Mouse (Mus musculus): ENCODE results near the gene Hivep3. TPM values are rescaled to one million over a fixed set of nuclear protein-coding genes. Genes with fewer than 3 reads are reported as not detected.
A peak's percentile ranks its signal among the peaks of the same experiment; 100 is the strongest.

The Hivep3 gene
- total RNA-seq, 2 experiments from 2014 or later, result 7.4 to 9.7 TPM

- no peak for DNase-seq
These were observed 244.4 kb downstream of the Hivep3 start for GRCm38 (mm10) chr4:119977817-119978491.

- DNase-seq, result no peak
These were observed 245.8 kb downstream of the Hivep3 start for GRCm38 (mm10) chr4:119979238-119979829.

GRCm38 (mm10) chr4:119979918-119980317 lies 246.3 kb downstream of the Hivep3 start:
- no peak for DNase-seq

GRCm38 (mm10) chr4:119981047-119981720 lies 247.6 kb downstream of the Hivep3 start:
- no peak for DNase-seq

- DNase-seq, result no peak
These were observed 252.5 kb downstream of the Hivep3 start for GRCm38 (mm10) chr4:119986065-119986464.

- DNase-seq, result no peak
These were observed 253.2 kb downstream of the Hivep3 start for GRCm38 (mm10) chr4:119986580-119987291.

GRCm38 (mm10) chr4:119987376-119988087 lies 253.9 kb downstream of the Hivep3 start:
- no peak for DNase-seq

GRCm38 (mm10) chr4:119989031-119989693 lies 255.6 kb downstream of the Hivep3 start:
- no peak for DNase-seq

GRCm38 (mm10) chr4:119990346-119990745 lies 256.8 kb downstream of the Hivep3 start:
- no peak for DNase-seq

- no peak for DNase-seq
These were observed 257.3 kb downstream of the Hivep3 start for GRCm38 (mm10) chr4:119990841-119991240.

- DNase-seq, result no peak
These were observed 258.2 kb downstream of the Hivep3 start for GRCm38 (mm10) chr4:119991758-119992157.

GRCm38 (mm10) chr4:119996377-119996776 lies 262.8 kb downstream of the Hivep3 start:
- DNase-seq, result no peak

- no peak for DNase-seq
These were observed 263.8 kb downstream of the Hivep3 start for GRCm38 (mm10) chr4:119997351-119997750.

- DNase-seq, result no peak
These were observed 265.3 kb downstream of the Hivep3 start for GRCm38 (mm10) chr4:119998911-119999310.

- DNase-seq, result no peak
These were observed 267.3 kb downstream of the Hivep3 start for GRCm38 (mm10) chr4:120000881-120001280.

- no peak for DNase-seq
These were observed 269.4 kb downstream of the Hivep3 start for GRCm38 (mm10) chr4:120003006-120003405.

- DNase-seq, result no peak
These were observed 272.5 kb downstream of the Hivep3 start for GRCm38 (mm10) chr4:120006046-120006445.

- no peak for DNase-seq
These were observed 274.3 kb downstream of the Hivep3 start for GRCm38 (mm10) chr4:120007889-120008288.

- no peak for DNase-seq
These were observed 275.6 kb downstream of the Hivep3 start for GRCm38 (mm10) chr4:120009151-120009550.

GRCm38 (mm10) chr4:120011788-120012187 lies 278.2 kb downstream of the Hivep3 start:
- peak; percentile 41 for DNase-seq

- DNase-seq, result peak; percentile 35
These were observed 279.3 kb downstream of the Hivep3 start for GRCm38 (mm10) chr4:120012891-120013290.

- no peak for DNase-seq
These were observed 284.8 kb downstream of the Hivep3 start for GRCm38 (mm10) chr4:120018426-120018825.

All from adrenal gland, postnatal 10 days (tissue).